Mouse (Mus musculus) gastrocnemius, postnatal 36 days (tissue): ENCODE measurements around the gene Sh3kbp1. TPM values are rescaled to one million over a fixed set of nuclear protein-coding genes. Genes with fewer than 3 reads are reported as not detected.

Source experiments
- DNase-seq, 2 experiments: peaks; one replicate each; pipeline ENCODE4 v3.0.0; 2022
- intact Hi-C: fragments of 180-260 bp; cut with DNase I; formaldehyde crosslinking; loops from one replicate; pipeline ENCODE4 v1.15.1; 2025
- total RNA-seq, 2 experiments: library from RNA; stranded (reverse); gene quantifications; 2 replicates each; pipeline ENCODE4 v1.2.3; 2021

Gene Sh3kbp1
- total RNA-seq, 2 experiments from 2014 or later = 22.9 to 26.4 TPM

DNA sequence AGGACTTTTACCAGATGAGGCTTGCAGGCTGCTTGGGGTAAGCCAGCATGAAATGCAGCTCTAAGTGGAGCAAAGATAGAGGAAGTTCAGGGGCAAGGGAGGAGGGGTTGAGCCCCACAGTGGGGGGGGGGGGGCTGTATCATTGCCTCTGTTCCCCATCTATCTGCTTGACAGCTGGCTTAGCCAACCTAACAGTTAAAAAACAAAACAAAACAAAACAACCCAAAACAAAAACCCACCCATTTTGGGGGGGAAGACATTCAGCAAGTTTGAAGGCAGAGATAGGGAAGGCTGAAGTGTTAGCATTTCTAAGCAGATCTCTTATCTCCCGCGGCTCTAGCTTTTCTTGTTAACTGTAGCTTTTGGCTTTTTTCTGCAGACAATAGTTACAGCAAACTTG lies 49.2 kb downstream of the Sh3kbp1 start:
- no peak for DNase-seq
- intact Hi-C loops = no loop called here

DNA sequence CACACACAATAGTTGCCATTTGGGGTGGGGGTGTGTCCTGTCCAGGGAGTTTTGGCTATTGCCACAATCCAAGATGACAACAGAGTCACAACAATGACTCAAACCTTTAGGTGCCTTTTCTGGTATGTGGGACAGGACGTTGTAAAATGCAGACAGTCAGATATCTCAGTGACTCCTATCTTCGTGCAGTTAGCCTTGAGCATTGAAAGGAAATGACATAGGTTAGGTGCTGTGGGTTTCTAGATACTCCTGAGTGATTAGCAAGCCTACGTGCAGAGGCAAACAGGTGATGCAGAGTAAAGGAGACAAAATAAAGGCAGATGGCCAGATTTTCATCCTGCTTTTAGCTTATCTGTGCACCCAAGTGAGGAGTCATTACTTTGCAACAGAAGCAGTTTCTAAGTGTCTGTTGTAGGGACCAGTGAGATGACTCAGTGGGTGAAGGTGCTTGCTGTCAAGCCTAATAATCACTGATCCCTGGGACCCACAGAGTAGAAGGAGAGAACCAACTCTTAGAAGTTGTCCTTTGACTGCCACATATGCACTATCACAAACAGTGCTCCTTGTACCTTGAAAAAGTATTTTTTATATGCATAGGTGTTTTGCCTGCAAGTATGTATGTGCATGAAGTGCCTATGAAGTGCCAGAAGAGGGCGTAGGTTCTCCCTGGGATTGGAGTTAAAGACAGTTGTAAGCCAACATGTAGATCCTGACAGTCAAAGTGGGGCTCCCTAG lies 50.7 kb downstream of the Sh3kbp1 start:
- intact Hi-C loops = no loop called here

DNA sequence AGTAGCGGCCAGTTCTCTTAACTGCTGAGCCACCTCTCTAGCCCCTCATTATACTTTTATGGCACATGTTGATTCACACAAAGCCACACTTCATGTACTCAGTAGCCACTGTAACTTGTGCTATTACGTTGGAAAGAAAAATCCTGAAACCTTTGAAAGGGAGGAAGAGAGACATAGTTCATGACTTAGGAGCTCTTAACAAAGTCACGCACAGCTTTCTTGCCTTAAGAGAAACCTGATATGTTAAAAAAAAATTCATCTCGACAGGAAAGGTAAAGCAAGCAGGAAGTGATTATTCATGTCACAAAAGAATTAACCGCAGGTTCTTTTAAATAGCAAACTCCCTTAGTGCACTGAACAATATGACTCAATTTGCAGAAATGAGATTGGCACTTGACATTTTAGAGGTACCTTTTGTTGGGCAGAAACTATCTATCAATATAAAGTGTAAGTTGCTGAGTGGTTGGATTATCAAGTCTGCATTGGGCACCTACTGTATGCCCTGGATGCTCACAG lies 51.3 kb downstream of the Sh3kbp1 start:
- intact Hi-C loops = no loop called here
- DNase-seq = no peak

More for the DNA sequence above, 50.7 kb downstream of the Sh3kbp1 start:
- DNase-seq = no peak

DNA sequence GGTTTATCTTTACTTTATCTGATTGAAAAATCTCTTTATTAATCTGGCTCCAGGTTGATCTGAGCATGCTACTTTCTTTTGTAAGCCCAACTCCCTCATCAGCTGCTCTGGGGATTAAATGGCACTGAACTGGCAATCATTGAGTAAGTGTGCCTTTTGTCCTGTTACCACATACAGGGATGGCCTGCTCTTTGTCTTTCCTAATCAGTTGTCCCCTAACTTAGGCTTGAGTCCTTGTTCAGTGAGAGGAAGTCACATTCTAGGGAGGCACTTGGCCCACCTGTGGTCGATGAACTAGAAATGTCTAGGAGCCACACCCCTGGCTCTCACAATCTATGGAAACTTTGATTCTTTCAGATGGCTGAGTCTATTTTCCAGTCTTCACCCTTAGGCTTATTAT lies 58.4 kb downstream of the Sh3kbp1 start:
- intact Hi-C loops = no loop called here
- DNase-seq = no peak

DNA sequence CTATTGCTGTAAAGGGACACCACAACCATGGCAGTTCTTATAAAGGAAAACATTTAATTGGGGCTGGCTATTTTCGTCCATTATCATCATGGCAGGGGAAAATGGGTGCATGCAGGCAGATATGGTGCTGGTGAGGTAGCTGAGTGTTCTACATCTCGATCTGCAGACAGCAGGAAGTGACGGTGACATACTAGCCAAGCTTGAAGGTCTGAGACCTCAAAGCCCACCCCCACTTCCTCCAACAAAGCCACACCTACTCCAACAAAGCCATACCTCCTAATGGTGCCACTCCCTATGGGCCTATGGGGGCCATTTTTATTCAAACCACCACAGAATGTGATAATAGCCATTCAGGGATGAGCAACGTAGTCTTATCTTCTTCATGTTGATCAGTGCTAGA lies 59.8 kb downstream of the Sh3kbp1 start:
- DNase-seq = no peak
- intact Hi-C loops = no loop called here

DNA sequence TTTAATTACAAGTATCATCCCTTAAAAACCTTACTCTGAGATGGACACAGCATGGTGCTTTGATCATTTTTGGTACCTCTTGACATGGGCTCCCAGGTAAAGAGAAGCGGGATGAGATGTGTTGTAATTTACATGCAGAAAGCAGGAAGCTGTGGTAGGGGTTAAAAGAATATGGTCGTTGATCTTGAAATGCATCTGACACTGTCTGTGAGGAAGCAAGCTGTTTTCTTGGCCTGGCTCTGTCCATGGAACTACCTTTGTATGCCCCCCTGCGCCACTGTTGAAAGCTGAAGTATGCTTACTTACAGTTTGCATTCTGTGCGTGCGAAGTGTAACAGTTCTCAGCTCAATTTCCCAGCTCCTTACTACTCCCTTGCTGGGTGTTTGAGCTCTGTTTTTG lies 61.6 kb downstream of the Sh3kbp1 start:
- intact Hi-C loops = no loop called here
- no peak for DNase-seq

DNA sequence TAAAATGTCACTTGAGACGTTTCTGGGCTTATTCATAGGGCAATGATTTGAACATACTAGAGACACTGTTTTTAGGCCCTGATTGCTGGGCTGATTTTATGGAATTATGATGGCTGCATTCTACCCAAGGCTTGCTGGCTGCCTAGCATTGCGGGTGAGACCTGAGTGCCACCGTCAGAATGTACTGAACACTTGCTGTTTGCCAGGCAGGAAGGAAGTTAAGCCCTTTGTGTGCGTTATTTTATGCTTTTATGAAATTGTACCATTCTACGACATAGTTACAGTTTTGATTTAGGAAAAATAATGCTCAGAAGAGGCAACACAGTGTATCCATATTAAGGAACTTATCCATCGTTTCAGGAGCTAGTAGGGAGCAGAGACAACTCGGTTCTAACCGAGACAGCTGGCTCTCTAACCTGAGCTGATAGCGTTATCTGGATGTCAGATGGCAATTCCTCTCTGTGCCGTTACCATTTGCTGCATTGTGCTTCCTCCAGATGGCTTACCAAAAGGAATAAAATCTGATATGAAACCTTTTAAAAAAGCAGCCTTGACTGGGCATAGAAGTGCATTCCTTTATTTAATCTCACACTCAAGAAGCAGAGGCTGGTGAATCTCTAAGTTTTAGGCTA lies 62.8 kb downstream of the Sh3kbp1 start:
- intact Hi-C loops = no loop called here
- no peak for DNase-seq

DNA sequence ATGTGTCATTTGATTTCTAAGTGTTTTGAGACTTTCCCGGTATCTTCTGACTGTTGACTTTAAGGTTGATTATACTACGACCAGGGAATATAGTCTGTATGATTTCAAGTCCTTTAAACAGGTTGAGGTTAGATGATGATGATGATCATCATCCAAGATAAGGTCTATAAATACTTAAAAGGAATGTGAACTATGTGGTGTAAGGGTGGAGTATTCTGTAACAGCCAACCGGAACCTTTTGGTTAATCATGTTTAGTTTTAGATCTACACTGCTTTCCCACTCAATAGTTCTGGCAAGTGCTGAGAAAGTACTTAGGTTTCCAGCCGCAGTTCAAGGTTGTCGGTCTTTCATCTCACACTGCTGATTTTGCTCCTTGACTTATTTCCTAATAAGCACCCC lies 66.1 kb downstream of the Sh3kbp1 start:
- no peak for DNase-seq
- intact Hi-C loops = no loop called here

DNA sequence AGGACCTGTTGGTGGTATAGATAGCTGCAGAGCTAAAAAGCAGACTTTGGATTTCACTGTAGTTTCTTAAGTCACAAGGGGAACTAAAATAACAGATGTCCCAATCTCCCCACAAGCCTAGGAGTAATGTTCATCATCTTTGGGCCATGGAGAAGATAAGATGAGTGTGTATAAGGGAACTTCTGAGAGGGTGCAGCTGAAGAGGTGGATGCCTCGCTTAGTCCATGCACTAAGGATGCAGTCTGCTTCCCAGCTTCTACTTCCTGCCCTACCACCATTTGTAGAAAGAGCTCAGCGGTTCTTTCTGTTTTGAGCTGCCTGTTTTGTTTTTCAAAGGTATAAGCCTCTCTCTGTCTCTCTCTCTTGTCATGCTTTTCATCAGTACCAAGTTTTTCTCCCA lies 69.5 kb downstream of the Sh3kbp1 start:
- no peak for DNase-seq
- intact Hi-C loops = no loop called here

DNA sequence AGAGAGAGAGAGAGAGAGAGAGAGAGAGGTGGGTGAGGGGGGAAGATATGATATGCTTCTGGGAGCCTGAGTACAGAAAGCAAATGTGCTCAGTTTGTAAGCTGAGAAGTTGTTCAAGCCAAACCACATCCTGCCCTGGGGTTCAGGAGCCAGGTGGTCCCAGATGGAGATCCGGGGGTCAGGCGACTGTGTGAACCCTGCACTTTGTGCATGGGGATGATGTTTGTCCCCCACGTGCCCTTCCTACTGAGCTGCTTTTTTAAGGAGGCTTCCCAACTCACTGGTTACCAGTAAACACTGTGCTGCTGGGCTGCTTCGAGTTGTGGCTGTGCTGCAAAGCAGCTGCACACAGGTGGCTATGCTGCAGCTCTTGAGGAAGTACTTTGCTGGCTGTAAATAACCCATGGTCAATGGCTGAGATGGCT lies 70.0 kb downstream of the Sh3kbp1 start:
- intact Hi-C loops = no loop called here

DNA sequence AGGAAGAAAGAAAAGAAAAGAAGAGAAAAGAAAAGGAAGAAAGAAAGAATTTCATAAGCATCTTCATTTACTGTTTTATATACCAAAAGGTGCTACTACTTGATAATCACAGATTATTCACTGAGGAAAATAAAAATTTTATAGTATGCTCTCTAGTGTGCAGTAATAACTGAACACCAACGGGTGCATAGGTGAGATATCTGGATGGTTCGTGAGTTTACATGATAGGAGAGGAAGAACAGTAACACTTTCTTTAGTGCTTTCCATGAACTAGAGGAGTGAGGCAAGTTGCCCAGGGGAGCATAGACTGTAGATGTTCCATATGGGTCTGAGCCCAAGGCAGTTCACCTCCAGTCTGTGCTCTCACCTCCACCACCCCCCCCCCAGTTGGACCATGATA lies 75.8 kb downstream of the Sh3kbp1 start:
- no peak for DNase-seq
- intact Hi-C loops = no loop called here

More for the DNA sequence above, 70.0 kb downstream of the Sh3kbp1 start:
- no peak for DNase-seq

DNA sequence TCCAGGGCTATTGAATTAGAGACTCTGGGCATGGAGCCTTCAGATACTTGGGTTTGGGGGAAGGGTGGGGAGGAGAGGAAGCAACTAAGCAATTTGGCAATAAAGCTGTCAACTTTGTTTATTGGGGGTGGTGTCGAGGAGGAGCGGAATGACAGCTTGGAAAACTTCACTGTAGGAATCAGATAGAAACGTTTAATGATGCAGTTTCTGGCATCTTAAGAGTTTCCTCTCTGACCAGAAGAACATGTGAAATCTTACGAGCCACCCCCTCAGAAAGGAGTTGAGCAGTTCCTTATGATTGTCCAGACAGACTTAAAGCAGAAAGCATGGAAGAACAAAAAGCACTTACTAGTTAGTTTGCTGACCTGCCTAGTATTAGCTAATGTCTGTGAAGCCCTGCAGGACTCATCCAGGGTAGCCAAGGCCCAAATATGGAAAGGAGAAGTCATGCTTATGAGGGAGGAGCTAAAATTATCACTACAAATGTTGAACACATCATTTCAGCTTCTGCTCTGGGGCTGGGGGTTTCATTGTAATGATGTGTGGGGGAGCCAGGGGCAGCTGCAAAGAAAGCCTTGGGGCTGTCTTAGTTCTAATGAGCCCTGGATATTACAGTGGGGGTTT lies 77.4 kb downstream of the Sh3kbp1 start:
- intact Hi-C loops = no loop called here
- no peak for DNase-seq

DNA sequence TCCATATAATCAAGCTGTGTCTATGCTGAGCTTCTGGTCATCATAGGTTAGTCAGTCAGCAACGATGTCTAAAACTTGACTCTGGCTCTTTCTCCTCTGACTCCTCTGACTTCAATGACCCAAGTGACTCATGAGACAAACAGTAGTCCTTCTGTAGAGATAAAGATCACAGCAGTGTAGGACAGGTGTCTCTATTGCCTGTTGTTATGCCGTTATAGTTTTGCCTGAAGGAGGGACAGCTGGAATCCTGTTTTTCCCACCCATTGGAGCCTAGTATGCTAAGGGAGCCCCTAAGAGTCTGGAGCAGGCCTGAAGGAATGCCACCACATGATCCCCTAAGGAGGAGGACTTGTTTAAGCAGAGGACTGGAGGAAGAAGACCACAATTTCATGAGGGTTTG lies 78.3 kb downstream of the Sh3kbp1 start:
- intact Hi-C loops = no loop called here
- DNase-seq = no peak

DNA sequence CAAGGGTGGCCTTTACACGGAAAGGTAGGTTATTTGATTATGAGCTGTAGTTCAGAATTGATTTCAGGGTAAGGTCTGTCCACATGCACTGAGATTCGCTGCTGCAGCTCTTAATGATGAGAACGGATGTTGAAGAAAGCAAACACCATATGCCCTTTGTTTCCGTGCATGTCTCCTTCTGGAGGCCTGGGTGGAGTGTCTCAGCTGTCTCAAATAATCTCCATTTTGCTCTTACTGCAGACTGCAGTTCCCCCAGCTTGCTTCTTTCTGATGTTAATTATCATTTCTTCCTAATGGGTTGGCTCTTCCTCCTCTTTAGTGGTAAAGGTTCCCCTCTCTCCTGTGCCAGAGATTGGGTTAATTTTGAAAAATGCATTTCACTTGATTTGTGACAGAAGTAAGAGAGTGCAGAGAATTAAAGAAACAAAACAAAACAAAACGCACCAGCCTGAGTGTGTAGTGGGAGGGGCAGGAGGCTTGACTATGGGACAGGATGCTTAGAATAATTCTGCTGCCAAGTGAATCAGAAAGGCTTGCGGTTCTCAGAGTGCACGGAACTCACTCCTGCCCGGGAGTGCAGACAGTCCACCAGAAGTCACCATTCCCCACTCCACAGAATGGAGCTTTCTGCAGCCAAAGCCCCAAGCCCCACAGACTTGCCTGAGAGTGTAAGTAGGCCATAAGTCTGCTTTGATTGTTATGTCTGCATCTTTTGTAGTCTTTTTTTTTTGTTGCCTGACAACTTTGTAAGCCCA lies 81.2 kb downstream of the Sh3kbp1 start:
- intact Hi-C loops = no loop called here
- DNase-seq = no peak

DNA sequence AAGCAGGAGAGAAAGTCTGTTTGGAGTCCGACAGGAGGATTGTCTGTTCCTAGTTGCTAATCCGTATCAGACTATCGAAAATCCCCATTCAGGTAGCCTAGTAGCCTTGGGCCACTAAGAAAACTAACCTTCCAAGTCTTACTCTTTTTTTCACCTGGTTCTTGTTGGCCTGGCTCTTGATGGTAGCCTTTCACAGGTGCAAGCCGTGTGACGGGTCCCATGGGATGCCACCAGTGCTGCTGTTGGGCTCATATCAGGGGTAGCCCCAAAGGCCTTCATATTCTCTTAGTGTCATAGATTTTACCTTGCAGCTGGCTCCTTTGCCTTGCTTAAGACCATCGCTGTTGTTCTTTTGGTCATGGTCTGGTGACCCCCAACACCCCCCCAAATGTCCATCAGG lies 82.2 kb downstream of the Sh3kbp1 start:
- intact Hi-C loops = no loop called here
- no peak for DNase-seq

DNA sequence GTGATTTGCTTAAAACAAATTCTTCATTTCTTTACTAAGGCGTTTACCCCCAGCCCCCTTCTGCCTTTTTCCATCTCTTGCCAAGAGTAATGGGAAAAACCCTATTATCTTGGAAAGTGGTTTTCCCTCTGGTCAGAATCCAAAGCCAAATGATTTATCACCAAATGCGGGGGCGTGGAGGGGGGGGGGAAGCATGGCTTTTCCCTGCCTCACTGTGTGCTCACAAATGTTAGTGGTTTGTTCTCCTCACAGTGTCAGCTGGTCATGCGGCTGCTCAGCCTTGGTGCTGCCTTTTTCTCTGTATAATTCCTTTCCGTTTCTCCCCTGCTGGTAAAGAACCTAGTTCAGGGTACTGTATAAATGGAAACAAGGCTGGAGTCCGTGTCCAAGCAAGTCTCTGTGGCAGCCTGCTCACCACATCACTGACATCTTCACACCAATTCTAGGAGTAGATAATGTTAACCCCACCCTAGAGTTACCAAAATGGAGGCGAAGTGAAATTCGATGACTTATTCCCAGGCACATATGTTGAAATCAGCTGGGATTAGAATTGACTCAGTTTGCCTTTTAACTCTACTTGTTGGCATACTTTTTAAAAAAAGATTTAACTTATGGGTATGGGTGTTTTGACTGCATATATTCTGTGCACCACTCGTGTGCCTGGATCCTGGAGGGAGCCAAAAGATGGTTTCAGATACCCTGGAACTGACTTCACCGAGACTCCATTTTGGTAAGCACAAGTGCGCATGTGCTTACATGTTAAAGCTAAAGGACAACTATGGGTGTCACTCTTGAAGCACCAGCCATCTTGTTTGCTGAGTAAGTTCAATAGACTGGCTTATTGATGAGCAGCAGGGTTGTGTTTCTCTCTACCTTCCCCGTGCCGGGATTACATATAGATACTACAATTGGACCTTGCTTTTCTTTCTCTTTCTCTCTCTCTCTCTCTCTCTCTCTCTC lies 84.3 kb downstream of the Sh3kbp1 start:
- no peak for DNase-seq
- intact Hi-C loops = no loop called here

DNA sequence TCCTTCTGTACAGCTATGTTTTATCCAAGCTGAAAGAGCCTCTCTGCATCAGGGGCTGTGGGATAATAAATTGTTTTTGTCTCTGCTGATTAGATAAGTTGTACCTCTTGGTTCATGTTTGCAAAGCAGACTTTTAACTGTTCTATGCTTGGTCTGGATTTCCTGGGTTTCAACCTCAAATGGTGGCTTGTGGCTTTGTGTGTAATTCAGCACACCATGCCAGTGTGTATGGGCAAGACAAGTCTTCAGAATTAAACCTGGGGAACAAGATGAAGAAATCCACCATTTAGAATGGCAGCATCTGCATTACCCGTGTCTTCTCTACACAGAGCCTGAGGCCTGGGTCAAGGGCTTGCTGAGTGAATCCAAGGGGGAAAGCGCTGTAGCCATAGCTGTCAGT lies 86.1 kb downstream of the Sh3kbp1 start:
- no peak for DNase-seq
- intact Hi-C loops = no loop called here

DNA sequence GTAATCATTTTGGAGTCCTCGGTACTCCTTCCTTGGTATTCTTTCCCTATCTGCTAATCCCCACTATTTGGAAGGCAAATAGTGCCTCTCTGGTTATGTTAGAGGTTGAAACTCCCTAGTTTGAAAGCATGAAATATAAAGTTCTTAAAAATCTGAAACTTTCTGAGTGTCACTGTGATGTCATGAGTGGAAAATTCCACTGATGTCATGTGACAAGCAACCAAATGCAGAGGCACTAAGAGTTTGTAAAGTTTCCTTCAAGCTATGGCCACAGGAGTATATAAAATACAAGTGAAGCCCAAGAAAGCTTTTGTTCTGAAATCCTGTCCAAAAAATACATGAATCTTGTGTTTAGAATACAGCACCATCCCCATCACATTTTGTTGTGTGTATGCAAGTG lies 94.3 kb downstream of the Sh3kbp1 start:
- no peak for DNase-seq
- intact Hi-C loops = no loop called here

DNA sequence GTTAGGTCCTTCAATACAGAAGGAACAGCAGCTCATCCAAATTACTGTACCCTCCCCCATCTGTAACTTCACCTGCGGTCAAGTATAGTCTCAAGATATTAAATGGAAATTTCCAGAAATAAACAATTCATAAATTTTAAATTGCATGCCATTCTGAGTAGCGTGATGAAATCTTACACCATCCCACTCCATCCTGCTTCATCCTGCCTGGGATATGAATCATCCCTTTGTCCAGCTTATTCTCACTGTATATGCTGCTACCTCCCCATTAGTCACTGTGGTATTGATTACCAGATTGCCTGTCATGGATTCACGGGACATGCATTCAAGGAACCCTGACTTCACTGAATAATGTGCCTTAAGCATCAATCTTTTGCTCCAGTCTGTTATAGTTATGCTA lies 104.3 kb downstream of the Sh3kbp1 start:
- DNase-seq = no peak
- intact Hi-C loops = no loop called here

DNA sequence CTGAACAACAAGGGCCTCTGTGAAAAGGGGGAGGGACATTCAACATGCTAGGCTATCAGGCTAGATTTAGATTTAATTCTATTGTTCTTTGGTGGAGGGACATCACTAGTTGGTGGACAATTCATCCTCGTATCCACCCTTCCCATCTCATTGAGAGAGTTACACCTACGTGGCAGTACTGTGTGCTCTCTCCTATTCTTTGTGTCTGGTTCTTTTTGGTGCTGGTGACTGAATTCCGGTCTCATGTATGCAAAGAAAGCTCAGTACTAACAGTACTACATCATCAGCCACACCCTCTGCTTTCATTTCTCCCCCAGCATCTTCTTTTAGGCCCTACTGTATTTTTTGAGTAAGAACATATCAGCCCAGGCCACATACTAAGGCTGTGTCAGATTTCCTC lies 105.8 kb downstream of the Sh3kbp1 start:
- intact Hi-C loops = no loop called here
- DNase-seq = no peak
